Mouse (Mus musculus): ENCODE data around the gene Cacng3. TPM values are rescaled to one million over a fixed set of nuclear protein-coding genes. Genes with fewer than 3 reads are reported as not detected.

Cacng3 gene
- polyA plus RNA-seq, 1 experiment, result not detected

DNA sequence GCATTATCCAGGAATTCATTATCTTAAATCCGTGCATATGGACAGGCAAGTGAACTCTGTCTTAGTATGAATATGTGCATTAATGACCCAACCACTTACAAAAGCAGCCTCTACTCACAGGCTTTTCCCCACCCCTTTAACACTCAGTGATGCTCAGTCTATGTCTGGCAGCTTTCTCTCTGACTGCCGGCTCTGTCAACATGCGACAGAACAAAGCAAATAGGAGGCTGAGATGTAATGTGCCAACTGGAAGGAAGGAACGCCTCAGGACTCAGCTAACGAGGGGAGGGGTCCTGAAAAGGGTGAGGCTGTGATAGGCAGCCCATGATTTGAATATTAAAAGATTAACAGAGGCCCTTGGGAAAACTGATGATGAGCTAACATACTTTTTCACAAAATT lies 68.2 kb downstream of the Cacng3 start:
- Histone ChIP-seq H3K36me3 (ENCODE audit: control insufficient read depth, insufficient read depth, low read length) (no peaks in the 10 kb centered on the region), H3K27ac (ENCODE audit: insufficient read depth, low read depth, low read length) (no peak overlapping the region), H3K4me1 (ENCODE audit: control insufficient read depth, insufficient read depth, insufficient read length, low read length) (no peaks in the 10 kb centered on the region), H3K4me3 (ENCODE audit: low read depth, low read length) (no peak overlapping the region), H3K27me3 (ENCODE audit: control insufficient read depth, insufficient read depth, low read length) (no peaks in the 10 kb centered on the region)
- WGBS, result 25% methylated on average over 5 of the region's 5 CpGs
- TF ChIP-seq POLR2A (IDR thresholded peaks at IDR 0.05; ENCODE audit: low read depth, low read length) (no peak), CTCF (IDR thresholded peaks at IDR 0.05; ENCODE audit: extremely low read depth, insufficient read length, insufficient replicate concordance, low read depth, low read length) (no peak)

DNA sequence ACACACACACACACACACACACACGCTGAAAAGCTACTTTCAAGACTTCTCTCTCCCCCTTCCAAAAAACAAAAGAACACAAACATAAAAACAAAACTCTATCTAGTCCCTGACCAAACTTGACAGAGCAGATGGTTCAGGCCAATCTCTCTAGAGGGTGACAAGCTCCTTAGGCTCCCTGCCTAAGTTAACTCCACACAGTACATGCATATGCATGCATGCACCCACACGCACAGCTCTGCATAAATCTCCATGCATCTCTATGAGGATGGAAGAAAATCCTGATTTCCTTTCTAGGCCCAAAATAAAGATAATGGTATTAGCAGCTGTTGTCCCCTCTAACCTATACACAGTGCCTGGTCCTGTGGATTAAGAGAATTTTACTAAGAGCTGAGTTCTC lies 70.4 kb downstream of the Cacng3 start:
- no peaks in the 10 kb centered on the region for H3K36me3 ChIP-seq (ENCODE audit: control insufficient read depth, insufficient read depth, low read length)
- H3K27me3 ChIP-seq (ENCODE audit: control insufficient read depth, insufficient read depth, low read length), result no peaks in the 10 kb centered on the region
- WGBS, result 80% methylated on average over 2 of the region's 2 CpGs
- no peak overlapping the region for H3K27ac ChIP-seq (ENCODE audit: insufficient read depth, low read depth, low read length)
- TF ChIP-seq POLR2A (IDR thresholded peaks at IDR 0.05; ENCODE audit: low read depth, low read length) (no peak), CTCF (IDR thresholded peaks at IDR 0.05; ENCODE audit: extremely low read depth, insufficient read length, insufficient replicate concordance, low read depth, low read length) (no peak)
- no peaks in the 10 kb centered on the region for H3K4me1 ChIP-seq (ENCODE audit: control insufficient read depth, insufficient read depth, insufficient read length, low read length)
- H3K4me3 ChIP-seq (ENCODE audit: low read depth, low read length), result no peak overlapping the region

DNA sequence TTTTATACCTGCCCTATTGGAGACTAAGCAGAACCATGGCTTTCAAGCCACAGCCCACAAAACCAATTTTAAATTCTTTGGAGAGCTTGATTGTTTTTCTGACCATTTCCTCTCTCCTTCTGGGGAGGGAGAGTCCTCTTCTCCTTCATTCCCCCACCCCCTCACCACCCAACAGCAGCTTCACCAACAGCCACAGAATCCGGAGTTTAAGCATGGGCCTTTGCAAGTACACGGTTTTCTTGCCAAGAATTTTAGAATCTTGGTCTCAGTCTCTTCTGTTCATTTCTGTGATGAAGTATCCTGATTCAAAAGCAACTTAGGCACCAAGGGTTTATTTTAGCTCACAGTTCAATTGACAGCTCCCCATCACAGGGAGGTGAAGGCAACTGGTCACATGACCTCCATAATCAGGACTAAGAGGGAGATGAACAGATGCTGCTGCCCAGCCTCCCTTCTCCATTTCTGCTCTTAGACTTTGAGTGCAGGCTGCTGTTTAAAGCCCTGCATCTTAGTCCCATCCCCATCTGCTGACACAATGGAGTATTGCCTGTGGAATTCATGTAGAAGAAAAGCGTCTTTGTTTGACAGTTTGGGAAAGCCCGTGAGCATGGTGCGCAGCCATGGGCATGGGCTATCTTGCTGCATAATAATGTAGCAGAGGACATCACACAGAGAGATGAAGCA lies 85.8 kb downstream of the Cacng3 start:
- H3K4me1 ChIP-seq (ENCODE audit: control insufficient read depth, insufficient read depth, insufficient read length, low read length), result no peaks in the 10 kb centered on the region
- no peaks in the 10 kb centered on the region for H3K36me3 ChIP-seq (ENCODE audit: control insufficient read depth, insufficient read depth, low read length)
- no peaks in the 10 kb centered on the region for H3K27me3 ChIP-seq (ENCODE audit: control insufficient read depth, insufficient read depth, low read length)
- TF ChIP-seq POLR2A (IDR thresholded peaks at IDR 0.05; ENCODE audit: low read depth, low read length) (no peak), CTCF (IDR thresholded peaks at IDR 0.05; ENCODE audit: extremely low read depth, insufficient read length, insufficient replicate concordance, low read depth, low read length) (no peak)
- no peak overlapping the region for H3K27ac ChIP-seq (ENCODE audit: insufficient read depth, low read depth, low read length)
- 85% methylated on average over 5 of the region's 5 CpGs for WGBS
- H3K4me3 ChIP-seq (ENCODE audit: low read depth, low read length), result no peak overlapping the region

DNA sequence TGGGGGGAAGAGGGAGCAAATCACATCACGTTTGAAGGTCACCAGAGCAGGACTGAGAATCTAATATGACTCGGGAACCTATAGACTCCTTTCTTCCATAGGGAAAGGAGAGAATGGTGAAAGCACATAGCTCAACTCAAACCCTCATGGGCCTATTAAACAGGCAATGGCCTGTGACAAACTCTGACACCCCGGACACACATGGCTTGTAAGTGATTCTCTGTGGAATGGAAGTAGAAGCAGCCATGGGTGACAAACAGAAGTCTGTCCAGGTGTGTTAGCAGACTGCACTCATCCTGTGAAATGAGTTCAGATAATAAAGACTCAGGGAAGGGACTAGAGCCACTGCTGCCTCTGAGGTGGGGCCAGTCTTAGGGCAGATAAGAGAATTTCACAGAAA lies 88.4 kb downstream of the Cacng3 start:
- Histone ChIP-seq H3K4me3 (ENCODE audit: low read depth, low read length) (no peak overlapping the region), H3K4me1 (ENCODE audit: control insufficient read depth, insufficient read depth, insufficient read length, low read length) (no peaks in the 10 kb centered on the region), H3K36me3 (ENCODE audit: control insufficient read depth, insufficient read depth, low read length) (no peaks in the 10 kb centered on the region), H3K27me3 (ENCODE audit: control insufficient read depth, insufficient read depth, low read length) (no peaks in the 10 kb centered on the region), H3K27ac (ENCODE audit: insufficient read depth, low read depth, low read length) (no peak overlapping the region)
- 66% methylated on average over 3 of the region's 3 CpGs for WGBS
- TF ChIP-seq POLR2A (IDR thresholded peaks at IDR 0.05; ENCODE audit: low read depth, low read length), result no peak
- no peak for TF ChIP-seq CTCF (IDR thresholded peaks at IDR 0.05; ENCODE audit: extremely low read depth, insufficient read length, insufficient replicate concordance, low read depth, low read length)

DNA sequence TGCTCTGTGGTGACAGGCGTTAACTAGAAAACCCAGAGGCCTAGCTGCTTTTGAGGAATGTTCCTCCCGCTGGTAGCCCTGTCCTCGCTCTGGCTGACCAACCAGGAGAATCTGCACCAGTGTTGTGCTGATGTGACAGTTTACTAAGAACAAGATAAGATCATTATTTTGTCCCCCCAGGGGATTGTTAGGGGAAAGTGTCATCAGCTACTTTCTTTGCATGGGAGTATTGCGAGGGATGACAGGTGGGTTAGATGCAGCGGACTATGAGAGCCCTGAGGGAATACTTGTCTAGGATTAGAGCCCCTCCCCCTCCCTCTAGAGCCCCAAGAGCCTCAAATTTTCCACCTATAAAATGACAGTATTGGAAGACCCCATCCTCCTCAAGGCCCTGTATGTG lies 94.2 kb downstream of the Cacng3 start:
- Histone ChIP-seq H3K36me3 (ENCODE audit: control insufficient read depth, insufficient read depth, low read length) (no peaks in the 10 kb centered on the region), H3K27me3 (ENCODE audit: control insufficient read depth, insufficient read depth, low read length) (no peaks in the 10 kb centered on the region), H3K4me3 (ENCODE audit: low read depth, low read length) (no peak overlapping the region), H3K27ac (ENCODE audit: insufficient read depth, low read depth, low read length) (no peak overlapping the region), H3K4me1 (ENCODE audit: control insufficient read depth, insufficient read depth, insufficient read length, low read length) (no peaks in the 10 kb centered on the region)
- TF ChIP-seq POLR2A (IDR thresholded peaks at IDR 0.05; ENCODE audit: low read depth, low read length) (no peak), CTCF (IDR thresholded peaks at IDR 0.05; ENCODE audit: extremely low read depth, insufficient read length, insufficient replicate concordance, low read depth, low read length) (no peak)
- 76% methylated on average over 5 of the region's 5 CpGs for WGBS

DNA sequence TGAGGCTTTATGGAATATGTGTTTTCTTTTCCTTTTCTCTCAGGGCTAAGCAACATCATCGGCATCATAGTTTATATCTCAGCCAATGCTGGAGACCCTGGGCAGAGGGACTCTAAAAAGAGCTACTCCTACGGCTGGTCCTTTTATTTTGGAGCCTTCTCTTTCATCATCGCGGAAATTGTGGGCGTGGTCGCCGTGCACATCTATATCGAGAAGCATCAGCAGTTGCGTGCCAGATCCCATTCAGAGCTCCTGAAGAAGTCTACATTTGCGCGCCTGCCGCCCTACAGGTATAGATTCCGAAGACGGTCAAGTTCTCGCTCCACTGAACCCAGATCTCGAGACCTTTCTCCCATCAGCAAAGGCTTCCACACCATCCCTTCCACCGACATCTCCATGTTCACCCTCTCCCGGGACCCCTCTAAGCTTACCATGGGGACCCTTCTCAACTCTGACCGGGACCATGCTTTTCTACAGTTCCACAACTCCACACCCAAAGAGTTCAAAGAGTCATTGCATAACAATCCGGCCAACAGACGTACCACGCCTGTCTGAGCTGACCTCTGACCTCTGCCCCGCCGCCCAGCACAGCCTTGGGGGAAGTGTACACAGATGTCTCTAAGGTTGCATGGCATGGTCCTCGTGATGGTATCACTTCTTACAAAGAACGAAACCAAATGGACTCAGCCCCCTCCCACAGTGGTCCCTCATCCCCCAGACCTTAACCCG lies 98.2 kb downstream of the Cacng3 start:
- Histone ChIP-seq H3K4me3 (ENCODE audit: low read depth, low read length) (no peak overlapping the region), H3K27me3 (ENCODE audit: control insufficient read depth, insufficient read depth, low read length) (no peaks in the 10 kb centered on the region), H3K27ac (ENCODE audit: insufficient read depth, low read depth, low read length) (no peak overlapping the region), H3K36me3 (ENCODE audit: control insufficient read depth, insufficient read depth, low read length) (no peaks in the 10 kb centered on the region), H3K4me1 (ENCODE audit: control insufficient read depth, insufficient read depth, insufficient read length, low read length) (no peaks in the 10 kb centered on the region)
- 79% methylated on average over 27 of the region's 27 CpGs for WGBS
- TF ChIP-seq CTCF (IDR thresholded peaks at IDR 0.05; ENCODE audit: extremely low read depth, insufficient read length, insufficient replicate concordance, low read depth, low read length), result no peak

DNA sequence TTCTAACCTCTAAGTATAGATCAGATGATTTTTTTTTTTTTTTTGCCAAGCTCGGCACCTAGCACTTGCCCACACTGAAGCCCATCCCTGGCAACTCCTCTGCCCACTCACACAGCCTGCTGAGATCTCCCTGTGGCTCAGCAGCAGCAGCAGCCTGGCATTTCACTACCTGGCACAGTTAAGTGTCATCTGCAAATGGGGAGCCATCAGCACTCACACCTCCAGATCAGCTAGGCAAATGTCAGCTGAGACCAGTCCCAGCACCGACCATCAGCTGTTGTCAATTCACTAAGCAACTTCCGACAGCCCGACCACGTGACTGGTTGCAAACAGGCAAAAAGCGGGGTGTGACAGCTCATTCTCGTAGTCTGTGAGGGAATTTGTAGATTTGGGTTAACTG lies 109.3 kb downstream of the Cacng3 start:
- Histone ChIP-seq H3K36me3 (ENCODE audit: control insufficient read depth, insufficient read depth, low read length) (no peaks in the 10 kb centered on the region), H3K4me1 (ENCODE audit: control insufficient read depth, insufficient read depth, insufficient read length, low read length) (no peaks in the 10 kb centered on the region), H3K4me3 (ENCODE audit: low read depth, low read length) (no peak overlapping the region), H3K27me3 (ENCODE audit: control insufficient read depth, insufficient read depth, low read length) (no peaks in the 10 kb centered on the region), H3K27ac (ENCODE audit: insufficient read depth, low read depth, low read length) (no peak overlapping the region)
- TF ChIP-seq CTCF (IDR thresholded peaks at IDR 0.05; ENCODE audit: extremely low read depth, insufficient read length, insufficient replicate concordance, low read depth, low read length), result no peak
- no peak for TF ChIP-seq POLR2A (IDR thresholded peaks at IDR 0.05; ENCODE audit: low read depth, low read length)
- 60% methylated on average over 7 of the region's 7 CpGs for WGBS
